Mouse (Mus musculus): ENCODE measurements around the gene Prkab1.

- TF ChIP-seq GATA1 (IDR thresholded peaks at IDR 0.05; ENCODE audit: low read length) = no peak
- TF ChIP-seq TAL1 (IDR thresholded peaks at IDR 0.05; ENCODE audit: low read length) = no peak
These were observed 6.4 kb upstream of the Prkab1 start for GRCm38 (mm10) chr5:116030566-116031189.
